Mouse (Mus musculus) G1E-ER4 (cell line): Measurements from ENCODE around the gene Col5a3. TPM values are rescaled to one million over a fixed set of nuclear protein-coding genes. Genes with fewer than 3 reads are reported as not detected.

Experiments used
- GATA1 ChIP-seq: IDR thresholded peaks from one replicate; pipeline ENCODE4 v1.8.0; 2012; ENCODE audit warnings: low read length, inconsistent platforms
- polyA plus RNA-seq: library from polyadenylated mRNA; stranded (reverse); fragments of >175 nt; gene quantifications from 2 replicates; pipeline ENCODE4 v1.2.3, GENCODE M21; 2012

Gene Col5a3
- polyA plus RNA-seq, result not detected in 2 replicates

DNA sequence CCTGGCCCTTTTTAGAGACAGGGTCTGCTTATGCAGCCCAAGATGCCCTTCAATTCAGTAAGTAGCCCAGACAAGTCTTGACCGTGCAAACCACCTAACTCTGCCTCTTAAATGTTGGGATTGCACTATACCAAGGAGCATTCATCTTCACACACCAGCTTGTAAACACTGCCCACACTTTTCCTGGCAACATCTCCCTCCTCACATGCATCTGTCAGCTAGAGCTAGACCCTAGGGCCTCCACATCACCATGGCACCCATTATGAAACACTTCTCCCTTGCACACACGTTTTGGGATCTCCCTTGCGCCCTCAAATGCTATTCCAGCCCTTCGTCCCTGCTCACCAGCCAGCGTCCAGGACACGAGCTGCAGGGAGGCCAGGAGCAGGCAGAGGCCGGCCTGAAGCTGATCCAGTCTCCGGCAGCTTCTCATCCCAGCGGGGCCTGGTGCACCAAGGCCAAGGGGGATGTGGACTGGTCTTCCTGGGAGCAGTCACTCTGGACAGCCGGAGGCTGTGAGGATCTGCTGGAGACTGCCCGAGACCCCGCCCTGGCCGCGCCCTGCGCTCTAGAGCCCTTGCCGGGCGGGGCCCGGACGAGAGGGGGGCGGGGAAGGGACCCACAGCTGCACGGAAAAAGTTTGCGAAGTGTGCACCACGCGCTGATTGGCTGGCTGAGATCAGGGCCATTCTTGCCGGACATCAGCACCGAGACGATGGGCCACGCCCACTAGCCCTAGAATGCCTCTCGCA, at the start of gene Col5a3:
Gene Col5a3, minus strand, starts transcription at position 547 of the 752 bp plus-strand sequence.
- no peak for TF ChIP-seq GATA1

DNA sequence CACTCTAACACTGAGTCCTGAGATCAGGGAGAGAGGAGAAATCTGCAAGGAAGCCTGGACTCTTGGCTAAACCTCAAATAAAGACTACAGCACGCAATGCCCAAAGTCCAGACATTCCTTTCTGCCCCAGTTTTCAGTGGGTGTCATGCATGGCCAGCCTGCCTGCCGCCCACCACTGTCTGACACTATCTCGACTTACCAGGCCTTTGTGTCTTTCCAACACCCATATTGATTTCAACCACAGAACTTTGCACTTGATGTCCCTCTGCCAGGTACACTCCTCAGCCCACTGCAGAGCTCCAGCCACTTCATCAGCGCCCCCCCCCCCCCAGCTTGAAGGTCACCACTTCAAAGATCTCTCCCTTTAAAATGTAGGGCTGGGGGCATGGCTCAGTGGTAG, 47.4 kb upstream of the Col5a3 start:
- no peak for TF ChIP-seq GATA1

DNA sequence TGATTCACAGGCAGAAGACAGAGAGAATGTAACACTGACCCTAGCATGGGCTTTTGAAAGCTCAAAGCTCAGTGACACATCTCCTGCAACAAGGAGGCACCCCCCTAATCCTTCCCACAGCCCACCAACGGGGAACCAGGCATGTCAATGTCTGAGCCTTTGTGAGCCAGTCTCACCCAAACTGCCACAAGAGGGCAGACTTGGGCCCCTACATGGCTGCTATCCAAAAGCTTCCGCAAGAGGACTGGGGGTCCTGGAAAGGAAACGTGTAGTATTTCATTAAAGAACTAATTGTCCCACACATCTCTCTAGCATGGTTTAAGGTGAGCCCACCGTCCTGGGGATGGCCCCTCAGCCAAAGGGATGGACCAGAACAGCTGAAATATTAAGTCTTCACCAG, 47.0 kb upstream of the Col5a3 start:
- no peak for TF ChIP-seq GATA1

DNA sequence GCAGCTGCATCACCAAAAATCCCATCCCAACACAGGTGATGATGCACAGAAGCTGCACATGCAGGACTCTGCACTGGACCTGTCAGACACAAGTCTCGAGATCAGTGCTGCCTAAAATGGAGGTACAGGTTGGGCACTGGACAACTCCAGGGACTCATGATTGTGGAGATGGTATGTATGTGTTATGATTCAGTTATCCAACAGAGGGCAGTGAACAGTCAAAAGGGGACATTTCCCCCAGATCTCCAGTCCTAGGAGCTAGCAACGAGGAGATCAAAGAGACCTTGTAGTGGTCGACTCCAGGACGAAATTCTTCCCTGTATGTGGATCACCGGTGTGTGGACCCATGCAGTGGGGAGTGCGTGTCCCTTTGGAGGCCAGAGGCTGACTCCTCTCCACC, 45.1 kb upstream of the Col5a3 start:
- no peak for TF ChIP-seq GATA1

DNA sequence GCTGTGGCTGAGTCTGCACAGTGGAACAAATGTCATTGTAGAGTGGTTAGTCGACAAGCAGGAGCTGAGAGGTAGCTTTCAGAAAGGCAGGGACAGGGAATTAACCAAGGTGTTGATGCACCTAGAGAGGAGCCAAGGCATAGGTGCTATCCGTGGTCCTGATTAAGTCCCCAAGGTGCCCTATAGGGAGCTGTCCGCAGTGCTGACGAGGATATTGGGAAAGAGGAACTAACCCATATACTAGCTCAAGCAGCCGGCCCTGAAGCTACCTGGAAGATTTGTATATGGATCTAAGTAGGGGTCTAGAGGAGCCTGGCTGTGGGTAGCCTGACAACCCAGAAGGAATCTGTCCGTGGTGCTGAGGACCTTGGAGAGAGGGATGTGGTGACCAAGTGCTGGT, 42.3 kb upstream of the Col5a3 start:
- TF ChIP-seq GATA1, result no peak

DNA sequence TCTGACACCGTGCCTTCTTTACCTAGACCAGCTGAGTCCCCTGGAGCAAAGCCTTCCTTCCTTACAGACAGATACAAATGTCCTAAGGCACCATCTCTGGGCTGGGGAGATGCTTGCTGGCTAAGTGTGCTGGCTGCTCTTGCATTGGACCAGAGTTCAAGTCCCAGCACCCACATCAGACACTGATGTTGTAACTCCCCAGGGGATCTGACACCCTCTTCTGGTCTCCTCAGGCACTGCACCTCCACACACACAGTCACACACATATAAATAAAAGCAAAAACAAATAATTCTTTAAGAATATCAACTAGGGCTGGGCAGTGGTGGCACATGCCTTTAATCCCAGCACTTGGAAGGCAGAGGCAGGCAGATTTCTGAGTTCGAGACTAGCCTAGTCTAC, 35.3 kb upstream of the Col5a3 start:
- TF ChIP-seq GATA1, result no peak

DNA sequence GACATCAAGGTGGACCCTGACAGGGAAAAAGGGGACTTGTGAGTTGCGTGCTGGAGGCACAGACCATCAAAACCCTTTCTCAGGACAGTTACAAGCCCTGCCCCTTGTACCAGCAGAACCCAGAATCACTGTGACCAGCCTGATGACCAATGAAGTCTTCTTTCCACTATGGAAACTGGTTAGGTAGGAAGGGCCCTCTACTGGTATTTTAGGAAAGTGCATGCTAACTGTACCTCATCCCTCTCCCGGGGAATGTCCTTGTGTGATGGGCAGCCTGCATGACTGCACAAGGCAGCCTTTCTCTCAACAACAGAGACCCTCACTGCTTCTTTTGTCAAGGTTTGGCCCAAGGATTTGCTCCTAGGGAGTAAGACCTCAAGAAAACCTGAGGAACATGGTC, 27.8 kb upstream of the Col5a3 start:
- TF ChIP-seq GATA1, result no peak

DNA sequence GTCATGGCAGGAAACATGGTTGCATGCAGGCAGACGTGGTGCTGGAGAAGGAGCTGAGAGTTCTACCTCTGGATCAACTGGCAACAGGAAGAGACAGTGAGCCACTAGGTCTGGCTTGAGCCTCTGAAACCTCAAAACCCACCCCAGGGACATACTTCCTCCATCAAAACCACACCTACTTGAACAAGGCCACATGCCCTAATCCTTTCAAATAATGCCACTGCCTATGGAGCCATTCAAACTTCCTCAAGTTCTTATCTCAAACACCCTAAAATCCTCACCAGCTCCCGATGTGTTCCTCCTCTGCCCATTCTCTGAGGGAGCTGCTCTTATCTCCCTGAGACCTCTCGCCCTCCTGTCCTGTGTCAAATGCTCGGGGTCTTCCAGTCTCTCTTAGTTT, 27.3 kb upstream of the Col5a3 start:
- TF ChIP-seq GATA1, result no peak

DNA sequence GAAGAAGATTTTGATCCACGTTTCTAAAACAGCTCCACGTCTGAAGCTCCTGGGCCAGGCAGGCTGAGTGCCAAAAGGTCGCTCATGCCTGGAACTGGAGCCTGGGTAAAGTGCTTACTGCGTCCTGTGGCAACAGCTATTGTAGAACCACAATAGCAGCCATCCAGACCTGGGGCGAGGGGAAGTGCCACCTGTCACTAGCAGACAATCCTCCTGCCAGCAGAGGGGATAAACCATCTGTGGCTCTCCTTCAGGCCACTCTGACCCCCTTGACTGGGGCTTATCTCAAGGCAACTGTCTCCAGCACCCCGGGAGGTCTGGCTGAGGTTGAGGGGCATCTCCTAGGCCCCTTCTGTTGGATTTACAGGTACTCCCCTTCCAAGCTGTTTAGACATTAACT, 24.1 kb upstream of the Col5a3 start:
- no peak for TF ChIP-seq GATA1

DNA sequence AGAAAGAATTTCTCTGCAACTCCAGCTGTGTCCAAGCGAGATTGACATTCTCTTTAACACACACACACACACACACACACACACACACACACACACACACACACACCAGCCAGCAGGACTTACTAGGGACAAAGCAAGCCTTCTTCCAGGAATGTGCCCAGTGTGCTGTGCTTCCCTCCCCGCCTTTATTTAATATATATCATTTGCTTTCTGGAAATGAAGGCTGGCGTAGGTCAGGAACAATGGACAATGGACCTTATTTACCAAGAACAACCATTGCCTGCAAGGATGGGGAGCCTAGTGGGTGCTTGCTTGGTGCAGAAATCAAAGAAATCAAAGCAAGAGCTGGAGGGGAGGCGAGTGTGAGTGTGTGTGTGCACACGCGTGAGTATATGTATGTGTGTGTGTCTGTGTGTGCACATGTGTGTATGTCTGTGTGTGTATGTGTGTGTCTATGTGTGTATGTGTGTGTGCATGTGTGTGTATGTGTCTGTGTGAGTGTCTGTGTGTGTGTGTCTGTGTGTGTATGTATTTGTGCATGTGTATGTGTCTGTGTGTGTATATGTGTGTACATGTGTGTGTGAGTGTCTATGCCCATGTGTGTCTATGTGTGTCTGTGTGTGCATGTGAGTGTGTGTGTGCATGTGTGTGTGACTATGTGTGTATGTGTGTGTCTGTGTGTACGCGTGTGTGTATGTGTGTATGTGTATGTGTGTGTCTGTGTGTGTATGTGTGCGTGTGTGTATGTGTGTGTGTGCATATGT, 22.5 kb upstream of the Col5a3 start:
- TF ChIP-seq GATA1, result no peak

DNA sequence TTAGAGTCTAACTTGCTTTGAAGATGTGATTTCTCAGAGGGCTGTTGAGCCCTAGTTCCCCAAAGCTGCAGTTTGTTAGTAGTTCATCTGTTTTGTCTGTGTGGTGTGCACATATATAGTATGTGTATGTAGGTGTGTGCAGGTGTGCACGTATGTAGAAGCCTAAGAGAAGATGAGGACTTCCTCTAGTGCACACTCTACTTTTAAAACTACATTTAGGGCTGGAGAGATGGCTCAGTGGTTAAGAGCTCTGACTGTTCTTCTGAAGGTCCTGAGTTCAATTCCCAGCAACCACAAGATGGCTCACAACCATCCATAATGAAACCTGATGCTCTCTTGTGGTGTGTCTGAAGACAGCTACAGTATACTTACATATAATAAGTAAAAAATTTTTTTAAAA, 20.0 kb upstream of the Col5a3 start:
- no peak for TF ChIP-seq GATA1

DNA sequence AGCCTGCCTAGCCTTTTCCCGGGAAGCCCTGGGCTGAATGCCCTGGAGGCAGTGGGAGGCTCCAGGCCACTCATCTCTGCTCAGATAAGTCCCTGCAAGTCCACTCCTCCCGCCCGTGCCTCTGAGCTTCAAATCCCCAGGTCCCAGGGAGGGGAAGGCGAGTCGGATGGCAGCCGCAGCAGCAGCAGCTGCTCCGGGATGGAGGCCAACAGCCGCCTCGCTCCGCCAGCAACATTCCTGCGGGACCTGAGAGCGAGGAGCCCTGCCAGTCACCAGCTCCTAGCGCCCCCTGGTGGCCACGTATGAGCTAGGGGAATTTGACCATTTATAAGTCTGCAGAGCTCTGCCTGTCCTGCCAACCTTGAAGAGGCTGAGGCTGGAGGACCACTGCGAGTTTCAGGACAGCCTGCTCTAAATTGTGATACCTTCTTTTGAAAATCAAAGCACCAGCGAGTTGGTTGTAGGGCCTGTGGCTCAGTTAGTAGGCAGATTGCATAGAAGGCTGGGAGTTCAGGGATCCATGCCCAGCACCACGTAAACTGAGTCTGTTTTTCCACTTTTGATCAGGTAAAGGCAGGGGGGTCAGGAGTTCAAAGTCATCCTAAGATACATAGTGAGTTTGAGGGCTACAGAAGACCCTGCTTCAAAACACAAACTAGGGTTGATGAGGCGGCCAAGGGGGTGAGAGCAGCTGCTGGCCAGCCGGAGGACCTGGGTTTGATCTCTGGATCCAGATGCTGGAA, 16.2 kb upstream of the Col5a3 start:
- TF ChIP-seq GATA1, result no peak

DNA sequence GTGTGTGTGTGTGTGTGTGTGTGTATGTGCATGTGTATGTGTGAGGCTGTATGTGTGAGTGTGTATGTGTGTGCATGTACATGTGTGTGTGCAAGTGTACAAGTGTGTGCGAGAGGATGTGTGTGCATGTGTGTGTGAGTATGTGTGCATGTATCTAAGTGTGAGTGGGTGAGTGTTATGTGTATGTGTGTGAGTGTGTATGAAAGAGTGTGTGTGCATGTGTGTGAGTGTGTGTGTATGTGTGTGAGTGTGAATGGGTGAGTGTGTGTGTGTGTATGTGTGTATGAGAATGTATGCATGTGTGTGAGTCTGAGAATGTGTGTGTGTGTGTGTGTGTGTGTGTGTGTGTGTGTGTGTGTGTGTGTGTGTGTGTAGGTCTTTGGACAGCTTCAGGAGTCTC, 13.3 kb upstream of the Col5a3 start:
- TF ChIP-seq GATA1, result no peak

DNA sequence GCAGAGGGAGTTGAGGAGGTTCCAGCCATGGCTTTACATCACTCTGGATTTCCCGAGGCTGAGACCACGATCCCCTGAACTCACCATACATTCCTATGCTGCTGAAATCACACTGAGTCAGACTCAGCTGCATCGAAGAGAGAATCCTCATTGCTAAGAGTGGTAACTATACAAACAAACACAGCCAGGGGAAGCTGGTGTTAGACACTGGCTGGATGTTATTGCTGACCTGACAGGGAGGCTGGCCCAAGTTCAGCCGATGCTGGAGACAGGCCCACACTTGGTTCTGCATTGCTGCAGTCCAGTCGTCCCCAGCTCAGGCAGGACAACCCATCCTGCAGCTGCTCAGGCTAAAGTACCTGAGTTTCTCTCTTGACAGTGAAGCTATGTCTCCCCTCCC, 10.9 kb upstream of the Col5a3 start:
- no peak for TF ChIP-seq GATA1

DNA sequence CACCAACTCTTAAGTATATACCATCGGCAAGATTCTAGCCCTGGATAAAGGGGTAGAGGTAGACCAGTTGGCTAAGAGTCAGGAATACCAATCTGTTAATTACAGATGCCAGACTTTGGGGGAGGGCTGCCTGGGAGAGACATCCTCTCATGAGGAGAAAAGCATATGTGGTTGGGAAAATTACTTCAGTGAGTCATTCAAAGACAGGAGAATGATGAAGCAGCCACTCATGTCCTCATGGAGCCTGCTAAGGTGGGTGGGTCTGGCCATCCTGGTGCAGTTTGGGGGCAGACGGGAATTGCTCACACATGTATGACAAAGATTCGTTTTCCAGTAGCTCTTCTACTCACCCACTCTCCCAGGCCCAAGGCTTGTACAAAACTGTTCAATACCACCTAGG, 8.0 kb upstream of the Col5a3 start:
- no peak for TF ChIP-seq GATA1

DNA sequence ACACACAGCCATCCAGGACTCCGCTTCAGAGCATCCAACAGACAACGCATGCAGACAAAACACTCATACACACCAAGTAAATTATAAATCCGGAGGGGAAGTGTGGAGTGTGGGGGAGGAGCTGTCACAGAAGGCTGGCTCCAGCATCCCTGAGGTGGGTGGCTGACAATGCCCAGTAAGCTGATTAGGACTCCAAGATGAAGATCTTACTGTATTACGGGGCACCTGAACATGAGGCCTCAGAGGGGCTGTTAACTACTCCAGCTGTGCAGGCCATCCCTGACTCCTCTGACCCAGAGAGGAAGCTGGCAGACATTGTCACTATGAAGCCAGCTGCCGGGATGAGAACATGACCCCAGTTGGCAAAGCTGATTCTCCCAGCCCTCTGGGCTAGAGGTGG, 5.1 kb upstream of the Col5a3 start:
- no peak for TF ChIP-seq GATA1

DNA sequence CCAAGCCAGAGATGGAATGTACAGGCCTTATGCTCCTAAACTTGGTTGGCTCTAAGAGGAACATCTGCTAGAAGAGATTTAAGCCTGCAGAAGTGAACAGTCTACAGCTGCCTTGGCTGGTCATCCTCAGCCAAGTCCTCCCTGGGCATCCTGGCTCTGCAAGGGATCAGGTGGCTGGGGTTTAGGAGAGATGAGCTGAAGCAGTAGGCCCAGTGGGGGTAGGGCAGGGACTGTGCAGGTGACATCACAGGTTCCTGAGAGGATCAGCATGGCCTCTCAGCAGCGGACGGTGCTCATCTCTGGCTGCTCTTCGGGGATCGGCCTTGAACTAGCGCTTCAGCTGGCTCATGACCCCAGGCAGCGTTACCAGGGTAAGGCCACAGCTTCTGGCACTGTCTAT, 3.4 kb upstream of the Col5a3 start, which contains the start of gene Rdh8:
Gene Rdh8, plus strand, starts transcription at position 268 of the 400 bp plus-strand sequence.
- TF ChIP-seq GATA1, result no peak
